Mouse (Mus musculus): ENCODE data around the gene Serpina16. TPM values are rescaled to one million over a fixed set of nuclear protein-coding genes. Genes with fewer than 3 reads are reported as not detected.

Gene Serpina16
- total and polyA plus RNA-seq, 3 experiments, result not detected

GRCm38 (mm10) chr12:103695429-103695828 lies 19.5 kb upstream of the Serpina16 start, which contains the start of gene Serpina1f:
TSS of gene Serpina1f (minus strand) at chr12:103695529.
- Histone ChIP-seq H3K4me3 (ENCODE audit: low read depth, low read length) (no peak within 1 kb of the TSS), H3K9me3 (replicated peaks) (peaks cover 79% of the 10 kb centered on the region), H3K27me3 (ENCODE audit: insufficient read depth, low read length) (no peaks in the 10 kb centered on the region), H3K4me1 (ENCODE audit: insufficient read depth, low read depth, low read length) (no peaks in the 10 kb centered on the region), H3K36me3 (replicated peaks) (no peaks in the 10 kb centered on the region)
- ATAC-seq (ENCODE audit: extremely low read depth, insufficient number of reproducible peaks, low FRiP score, poor library complexity, severe bottlenecking) (no peak), DNase-seq (ENCODE audit: low spot score) (no peak)
- TF ChIP-seq CTCF (IDR thresholded peaks at IDR 0.05; ENCODE audit: low read depth, low read length) (no peak), POLR2AphosphoS5 (IDR thresholded peaks at IDR 0.05; ENCODE audit: insufficient replicate concordance, low read depth, low read length) (no peak), GATA2 (IDR thresholded peaks at IDR 0.05; ENCODE audit: borderline replicate concordance, low read depth, low read length) (no peak), GATA1 (IDR thresholded peaks at IDR 0.05; ENCODE audit: borderline replicate concordance, low read length) (no peak), TAL1 (conservative IDR thresholded peaks at IDR 0.05; ENCODE audit: low read depth, low read length) (no peak)

GRCm38 (mm10) chr12:103688221-103688814 lies 12.4 kb upstream of the Serpina16 start:
- no peak overlapping the region for H3K4me3 ChIP-seq (ENCODE audit: low read depth, low read length)
- ATAC-seq (ENCODE audit: extremely low read depth, insufficient number of reproducible peaks, low FRiP score, poor library complexity, severe bottlenecking) (no peak), DNase-seq (ENCODE audit: low spot score) (no peak)
- peaks cover 86% of the 10 kb centered on the region for H3K9me3 ChIP-seq (replicated peaks)
- H3K36me3 ChIP-seq (replicated peaks), result no peaks in the 10 kb centered on the region
- H3K4me1 ChIP-seq (ENCODE audit: insufficient read depth, low read depth, low read length), result no peaks in the 10 kb centered on the region
- no peaks in the 10 kb centered on the region for H3K27me3 ChIP-seq (ENCODE audit: insufficient read depth, low read length)
- TF ChIP-seq POLR2AphosphoS5 (IDR thresholded peaks at IDR 0.05; ENCODE audit: insufficient replicate concordance, low read depth, low read length) (no peak), GATA1 (IDR thresholded peaks at IDR 0.05; ENCODE audit: borderline replicate concordance, low read length) (no peak), GATA2 (IDR thresholded peaks at IDR 0.05; ENCODE audit: borderline replicate concordance, low read depth, low read length) (no peak), CTCF (IDR thresholded peaks at IDR 0.05; ENCODE audit: low read depth, low read length) (no peak), TAL1 (conservative IDR thresholded peaks at IDR 0.05; ENCODE audit: low read depth, low read length) (no peak)

DNA sequence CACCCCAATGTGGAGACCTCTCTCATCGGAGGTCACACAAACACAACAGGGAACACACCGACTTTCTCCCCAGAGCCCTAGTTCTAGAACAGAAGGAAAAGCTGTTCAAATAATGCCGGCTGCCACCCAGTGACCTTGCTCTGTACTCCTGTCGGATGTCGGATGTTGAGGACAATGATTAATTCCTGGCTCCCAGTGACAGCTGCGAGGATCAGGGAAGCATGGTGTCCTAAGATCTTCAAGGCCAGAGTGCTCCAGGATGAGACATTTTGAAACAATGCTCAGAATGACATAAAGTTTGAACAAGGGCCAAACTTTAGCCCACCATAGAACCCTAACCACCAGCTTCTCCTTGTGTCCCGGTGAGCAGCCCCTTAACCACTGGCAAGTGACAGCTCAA lies 11.1 kb upstream of the Serpina16 start:
- TF ChIP-seq GATA1 (IDR thresholded peaks at IDR 0.05; ENCODE audit: borderline replicate concordance, low read length) (no peak), POLR2AphosphoS5 (IDR thresholded peaks at IDR 0.05; ENCODE audit: insufficient replicate concordance, low read depth, low read length) (no peak), GATA2 (IDR thresholded peaks at IDR 0.05; ENCODE audit: borderline replicate concordance, low read depth, low read length) (no peak), TAL1 (conservative IDR thresholded peaks at IDR 0.05; ENCODE audit: low read depth, low read length) (no peak), CTCF (IDR thresholded peaks at IDR 0.05; ENCODE audit: low read depth, low read length) (no peak)
- Histone ChIP-seq H3K4me1 (ENCODE audit: insufficient read depth, low read depth, low read length) (no peaks in the 10 kb centered on the region), H3K4me3 (ENCODE audit: low read depth, low read length) (no peak overlapping the region), H3K27me3 (ENCODE audit: insufficient read depth, low read length) (no peaks in the 10 kb centered on the region), H3K36me3 (replicated peaks) (no peaks in the 10 kb centered on the region), H3K9me3 (replicated peaks) (peaks cover 88% of the 10 kb centered on the region)
- DNase-seq (ENCODE audit: low spot score), result no peak
- ATAC-seq (ENCODE audit: extremely low read depth, insufficient number of reproducible peaks, low FRiP score, poor library complexity, severe bottlenecking), result no peak

- ATAC-seq (ENCODE audit: extremely low read depth, insufficient number of reproducible peaks, low FRiP score, poor library complexity, severe bottlenecking) (no peak), DNase-seq (ENCODE audit: low spot score) (no peak)
- TF ChIP-seq CTCF (IDR thresholded peaks at IDR 0.05; ENCODE audit: low read depth, low read length) (no peak), TAL1 (conservative IDR thresholded peaks at IDR 0.05; ENCODE audit: low read depth, low read length) (no peak), POLR2AphosphoS5 (IDR thresholded peaks at IDR 0.05; ENCODE audit: insufficient replicate concordance, low read depth, low read length) (no peak), GATA1 (IDR thresholded peaks at IDR 0.05; ENCODE audit: borderline replicate concordance, low read length) (no peak), GATA2 (IDR thresholded peaks at IDR 0.05; ENCODE audit: borderline replicate concordance, low read depth, low read length) (no peak)
- peaks cover 83% of the 10 kb centered on the region for H3K9me3 ChIP-seq (replicated peaks)
- H3K27me3 ChIP-seq (ENCODE audit: insufficient read depth, low read length), result no peaks in the 10 kb centered on the region
- no peak overlapping the region for H3K4me3 ChIP-seq (ENCODE audit: low read depth, low read length)
- no peaks in the 10 kb centered on the region for H3K4me1 ChIP-seq (ENCODE audit: insufficient read depth, low read depth, low read length)
- H3K36me3 ChIP-seq (replicated peaks), result no peaks in the 10 kb centered on the region
Measured at GRCm38 (mm10) chr12:103686050-103686449, 10.1 kb upstream of the Serpina16 start.

DNA sequence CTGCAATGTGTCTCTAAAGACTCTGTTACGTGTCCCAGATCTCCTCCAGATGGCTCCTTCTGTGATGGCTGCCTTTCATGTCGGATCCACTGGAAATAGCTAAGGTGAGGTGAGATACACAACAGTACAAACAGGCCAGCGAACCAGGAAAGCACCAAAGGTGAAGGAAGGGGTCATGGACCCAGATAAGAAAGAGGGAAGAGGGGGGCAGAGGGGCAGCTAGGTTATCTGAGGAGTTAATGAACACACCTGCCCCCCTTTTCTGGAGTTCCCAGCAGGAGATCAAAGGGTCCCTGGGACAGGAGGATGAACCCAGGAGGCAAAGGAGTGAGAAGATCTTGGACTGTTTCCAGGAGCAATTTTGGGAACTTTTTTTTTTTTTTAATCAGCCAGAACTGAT lies 9.4 kb upstream of the Serpina16 start:
- Histone ChIP-seq H3K4me3 (ENCODE audit: low read depth, low read length) (no peak overlapping the region), H3K27me3 (ENCODE audit: insufficient read depth, low read length) (no peaks in the 10 kb centered on the region), H3K9me3 (replicated peaks) (peaks cover 80% of the 10 kb centered on the region), H3K36me3 (replicated peaks) (no peaks in the 10 kb centered on the region), H3K4me1 (ENCODE audit: insufficient read depth, low read depth, low read length) (no peaks in the 10 kb centered on the region)
- TF ChIP-seq GATA2 (IDR thresholded peaks at IDR 0.05; ENCODE audit: borderline replicate concordance, low read depth, low read length), result no peak
- no peak for TF ChIP-seq CTCF (IDR thresholded peaks at IDR 0.05; ENCODE audit: low read depth, low read length)
- TF ChIP-seq POLR2AphosphoS5 (IDR thresholded peaks at IDR 0.05; ENCODE audit: insufficient replicate concordance, low read depth, low read length), result no peak
- no peak for TF ChIP-seq GATA1 (IDR thresholded peaks at IDR 0.05; ENCODE audit: borderline replicate concordance, low read length)
- TF ChIP-seq TAL1 (conservative IDR thresholded peaks at IDR 0.05; ENCODE audit: low read depth, low read length), result no peak
- no peak for DNase-seq (ENCODE audit: low spot score)
- ATAC-seq (ENCODE audit: extremely low read depth, insufficient number of reproducible peaks, low FRiP score, poor library complexity, severe bottlenecking), result no peak

GRCm38 (mm10) chr12:103683775-103684174 lies 7.8 kb upstream of the Serpina16 start:
- H3K4me3 ChIP-seq (ENCODE audit: low read depth, low read length), result no peak overlapping the region
- no peak for TF ChIP-seq POLR2AphosphoS5 (IDR thresholded peaks at IDR 0.05; ENCODE audit: insufficient replicate concordance, low read depth, low read length)
- no peak for TF ChIP-seq CTCF (IDR thresholded peaks at IDR 0.05; ENCODE audit: low read depth, low read length)
- TF ChIP-seq GATA1 (IDR thresholded peaks at IDR 0.05; ENCODE audit: borderline replicate concordance, low read length), result no peak
- TF ChIP-seq TAL1 (conservative IDR thresholded peaks at IDR 0.05; ENCODE audit: low read depth, low read length), result no peak
- no peak for TF ChIP-seq GATA2 (IDR thresholded peaks at IDR 0.05; ENCODE audit: borderline replicate concordance, low read depth, low read length)
- H3K27me3 ChIP-seq (ENCODE audit: insufficient read depth, low read length), result no peaks in the 10 kb centered on the region
- no peaks in the 10 kb centered on the region for H3K36me3 ChIP-seq (replicated peaks)
- peaks cover 74% of the 10 kb centered on the region for H3K9me3 ChIP-seq (replicated peaks)
- no peak for ATAC-seq (ENCODE audit: extremely low read depth, insufficient number of reproducible peaks, low FRiP score, poor library complexity, severe bottlenecking)
- H3K4me1 ChIP-seq (ENCODE audit: insufficient read depth, low read depth, low read length), result no peaks in the 10 kb centered on the region
- DNase-seq (ENCODE audit: low spot score), result no peak

Measured in G1E (cell line).